Mouse (Mus musculus): Measurements from ENCODE around the gene Hist1h2ad.
"Not testable (repeated sequence)": the region's sequence is repeated elsewhere in the genome, so short reads cannot be mapped to it uniquely, and the experiment has no call there.

Gene Hist1h2ad

DNA sequence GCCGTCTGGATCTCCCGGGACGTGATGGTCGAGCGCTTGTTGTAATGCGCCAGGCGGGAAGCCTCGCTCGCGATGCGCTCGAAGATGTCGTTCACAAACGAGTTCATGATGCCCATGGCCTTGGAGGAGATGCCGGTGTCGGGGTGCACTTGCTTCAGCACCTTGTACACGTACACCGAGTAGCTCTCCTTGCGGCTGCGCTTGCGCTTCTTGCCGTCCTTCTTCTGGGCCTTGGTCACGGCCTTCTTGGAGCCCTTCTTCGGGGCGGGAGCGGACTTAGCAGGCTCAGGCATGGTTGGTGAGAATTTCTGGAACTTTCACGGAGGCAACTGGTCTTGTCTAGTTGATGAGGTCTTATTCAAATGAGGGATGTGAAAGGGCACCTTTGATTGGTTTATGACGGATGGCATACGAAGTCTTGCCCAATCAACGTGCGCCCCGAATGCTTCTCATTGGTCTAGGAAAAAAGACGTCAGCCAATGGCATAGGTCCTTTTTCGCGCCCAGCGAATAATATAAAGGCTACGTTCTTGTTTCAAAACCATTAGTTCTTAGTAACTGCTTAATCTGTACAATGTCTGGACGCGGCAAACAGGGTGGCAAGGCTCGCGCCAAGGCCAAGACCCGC lies at the start of gene Hist1h2ad, which contains the start of gene Hist1h2bf:
Hist1h2ad (plus strand) TSS at position 484 of the 627 bp plus-strand sequence.
Hist1h2bf (minus strand) TSS at position 299 of the 627 bp plus-strand sequence.
- DNase-seq: peak; percentile 61 to 64

GRCm38 (mm10) chr13:23524654-23525053 lies 49.5 kb upstream of the Hist1h2ad start:
- DNase-seq: peak; percentile 73 to 75

GRCm38 (mm10) chr13:23525901-23526300 lies 48.3 kb upstream of the Hist1h2ad start:
- DNase-seq: no peak

DNA sequence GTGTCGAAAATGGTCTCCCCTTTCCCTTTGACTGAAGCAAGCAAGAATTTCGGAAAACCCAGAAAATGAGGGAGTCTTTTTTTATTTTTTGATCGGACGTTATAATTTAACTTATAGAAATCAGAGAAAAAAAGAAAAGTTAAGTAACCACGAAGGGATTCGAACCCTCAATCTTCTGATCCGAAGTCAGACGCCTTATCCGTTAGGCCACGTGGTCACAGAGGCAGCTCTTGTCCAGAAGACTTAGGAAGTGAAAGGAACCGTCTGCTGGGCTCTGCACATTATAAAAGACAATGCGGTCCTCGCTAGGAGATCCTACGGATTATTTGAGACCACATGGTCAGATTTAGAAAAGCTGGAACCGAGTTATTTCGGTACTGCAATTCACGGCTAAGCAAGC lies 47.9 kb upstream of the Hist1h2ad start:
- DNase-seq: peak; percentile 82 to 89

DNA sequence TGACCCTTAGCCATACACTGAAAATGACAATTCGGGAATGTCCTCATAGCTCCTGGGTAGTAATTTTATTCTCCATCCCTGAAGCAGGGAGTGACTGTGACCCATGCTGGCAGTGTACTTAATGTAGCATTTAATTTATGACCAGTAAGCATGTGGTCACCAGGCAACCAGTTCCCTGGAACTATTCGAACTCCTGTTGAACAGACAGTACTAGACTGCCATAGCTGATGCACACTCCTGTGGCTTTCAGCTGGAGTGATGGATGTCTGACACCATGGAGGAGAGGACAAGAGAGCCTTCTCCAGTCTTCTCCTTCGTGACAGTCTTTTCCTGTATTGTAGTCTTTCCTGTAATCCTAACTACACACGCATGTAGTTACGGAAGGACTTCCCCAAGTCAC lies 45.2 kb upstream of the Hist1h2ad start:
- no peak for DNase-seq

DNA sequence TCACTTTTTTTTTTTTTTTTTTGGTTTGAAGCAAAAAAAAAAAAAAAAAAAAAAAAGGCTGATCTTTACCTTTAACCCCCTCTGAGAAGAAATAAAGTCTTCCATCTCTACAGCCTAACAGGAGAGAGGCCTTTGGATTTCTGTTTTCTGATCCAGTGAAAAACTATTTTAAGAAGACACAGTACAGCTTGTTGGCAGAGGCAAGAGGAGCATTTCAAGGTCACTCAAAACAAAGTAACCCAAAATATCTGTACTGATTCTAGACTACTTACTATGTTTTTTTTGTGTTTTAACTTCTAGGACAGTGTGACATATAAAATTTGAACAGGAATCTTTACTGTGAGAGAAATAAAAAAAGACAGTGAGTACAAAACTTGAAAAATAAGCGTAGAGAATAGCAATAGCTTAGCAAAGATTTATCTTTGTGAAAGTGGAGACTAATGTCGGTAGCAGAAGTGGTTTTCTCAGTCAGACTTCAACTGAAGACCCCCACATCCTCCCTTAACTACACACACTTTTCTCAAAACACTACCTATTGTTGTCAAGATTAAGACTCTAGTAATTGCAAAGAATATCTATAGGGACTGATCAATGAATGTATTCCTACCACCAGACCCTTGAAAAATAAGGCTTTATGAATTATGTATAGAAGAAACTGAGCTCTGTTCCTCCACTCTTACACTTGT lies 44.6 kb upstream of the Hist1h2ad start:
- DNase-seq: no peak

DNA sequence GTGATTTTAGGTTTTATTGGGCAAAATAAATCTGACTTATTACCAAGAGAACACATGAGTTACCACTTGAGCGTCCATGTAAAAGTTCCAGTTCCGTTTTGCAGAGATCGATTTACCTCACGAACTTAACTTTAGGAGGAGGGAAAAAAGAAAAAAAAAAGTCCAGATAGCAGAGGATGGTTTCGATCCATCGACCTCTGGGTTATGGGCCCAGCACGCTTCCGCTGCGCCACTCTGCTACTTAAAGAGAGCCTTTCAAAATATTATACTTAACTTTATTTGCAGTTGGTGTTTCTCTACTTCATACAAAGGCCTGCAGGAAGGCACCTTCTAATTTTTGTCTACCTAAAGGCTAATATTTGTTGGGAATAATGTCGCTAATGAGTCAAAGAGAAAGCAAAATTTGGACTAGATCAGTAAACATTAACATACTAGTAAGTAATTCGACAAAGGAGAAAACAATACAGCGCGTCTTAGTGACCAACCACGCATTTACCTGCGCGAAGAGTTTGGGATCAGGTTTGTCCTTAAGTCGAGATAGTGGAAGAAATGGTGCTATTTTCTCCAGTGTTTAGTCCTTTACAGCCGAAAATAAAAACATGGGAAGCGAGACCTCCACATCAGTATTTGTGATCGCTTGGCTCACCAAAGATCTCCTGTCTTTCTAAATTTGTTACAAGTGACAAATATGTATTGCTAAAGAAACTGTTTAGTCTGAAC lies 43.8 kb upstream of the Hist1h2ad start:
- DNase-seq: peak; percentile 43 to 67

GRCm38 (mm10) chr13:23530901-23531875 lies 43.0 kb upstream of the Hist1h2ad start, which contains the start of gene Hist1h4h:
Gene Hist1h4h, plus strand, starts transcription at chr13:23531050.
- DNase-seq: peak; percentile 95 to 97

- no peak for DNase-seq
These were observed 41.7 kb upstream of the Hist1h2ad start for GRCm38 (mm10) chr13:23532262-23533075.

DNA sequence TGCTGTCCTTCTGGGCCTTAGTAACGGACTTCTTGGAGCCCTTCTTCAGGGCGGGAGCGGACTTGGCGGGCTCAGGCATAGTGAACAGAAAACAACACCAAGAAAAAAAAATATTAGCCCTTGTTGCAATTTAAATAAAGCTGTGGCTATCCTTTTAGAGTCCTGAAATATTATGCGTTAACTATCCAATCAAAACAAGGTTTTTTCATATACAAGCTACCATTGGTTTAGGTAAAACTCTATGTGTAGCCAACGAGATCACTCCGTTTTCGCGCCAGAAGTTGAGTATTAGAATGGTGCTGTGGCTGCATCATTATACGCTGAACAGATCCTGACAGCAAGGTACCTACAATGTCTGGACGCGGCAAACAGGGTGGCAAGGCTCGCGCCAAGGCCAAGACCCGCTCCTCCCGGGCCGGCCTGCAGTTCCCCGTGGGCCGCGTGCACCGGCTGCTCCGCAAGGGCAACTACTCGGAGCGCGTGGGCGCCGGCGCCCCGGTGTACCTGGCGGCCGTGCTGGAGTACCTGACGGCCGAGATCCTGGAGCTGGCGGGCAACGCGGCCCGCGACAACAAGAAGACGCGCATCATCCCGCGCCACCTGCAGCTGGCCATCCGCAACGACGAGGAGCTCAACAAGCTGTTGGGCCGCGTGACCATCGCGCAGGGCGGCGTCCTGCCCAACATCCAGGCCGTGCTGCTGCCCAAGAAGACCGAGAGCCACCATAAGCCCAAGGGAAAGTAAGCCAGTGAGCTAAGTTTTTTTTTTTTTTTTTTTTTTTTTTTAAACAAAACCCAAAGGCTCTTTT lies 40.4 kb upstream of the Hist1h2ad start, which contains the start of gene Hist1h2af:
Hist1h2af (plus strand) TSS at position 347 of the 808 bp plus-strand sequence.
- DNase-seq: peak; percentile 66 to 77

GRCm38 (mm10) chr13:23534368-23535131 lies 39.6 kb upstream of the Hist1h2ad start:
- no peak for DNase-seq

DNA sequence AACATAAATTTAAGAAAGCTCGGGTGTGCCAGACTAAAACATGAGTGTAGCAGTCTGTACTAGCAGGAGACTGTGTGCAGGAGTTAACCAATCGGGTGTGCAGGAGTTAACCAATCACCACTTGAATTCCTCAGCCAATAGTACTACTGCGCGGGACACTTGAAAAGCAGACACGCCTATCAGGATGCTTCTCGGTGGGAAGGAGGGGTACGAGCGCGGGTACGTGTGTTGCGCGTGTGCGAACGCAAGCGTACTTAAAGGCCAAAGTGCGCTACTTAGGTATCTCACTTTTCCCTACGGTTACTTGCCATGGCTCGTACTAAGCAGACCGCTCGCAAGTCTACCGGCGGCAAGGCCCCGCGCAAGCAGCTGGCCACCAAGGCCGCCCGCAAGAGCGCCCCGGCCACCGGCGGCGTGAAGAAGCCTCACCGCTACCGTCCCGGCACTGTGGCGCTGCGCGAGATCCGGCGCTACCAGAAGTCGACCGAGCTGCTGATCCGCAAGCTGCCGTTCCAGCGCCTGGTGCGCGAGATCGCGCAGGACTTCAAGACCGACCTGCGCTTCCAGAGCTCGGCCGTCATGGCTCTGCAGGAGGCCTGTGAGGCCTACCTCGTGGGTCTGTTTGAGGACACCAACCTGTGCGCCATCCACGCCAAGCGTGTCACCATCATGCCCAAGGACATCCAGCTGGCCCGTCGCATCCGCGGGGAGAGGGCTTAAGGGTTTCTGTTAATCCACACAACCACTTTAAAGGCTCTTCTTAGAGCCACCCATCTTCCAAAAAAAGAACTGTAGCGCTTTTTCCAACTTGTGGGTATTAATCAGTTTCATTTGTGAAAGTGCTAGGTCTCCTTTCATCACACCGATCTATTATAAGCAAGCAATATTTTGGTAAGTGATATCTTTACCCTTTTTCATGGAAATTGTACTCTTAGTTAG lies 38.8 kb upstream of the Hist1h2ad start, which contains the start of gene Hist1h3g:
Hist1h3g (plus strand) TSS at position 286 of the 939 bp plus-strand sequence.
- DNase-seq: peak; percentile 81 to 88

DNA sequence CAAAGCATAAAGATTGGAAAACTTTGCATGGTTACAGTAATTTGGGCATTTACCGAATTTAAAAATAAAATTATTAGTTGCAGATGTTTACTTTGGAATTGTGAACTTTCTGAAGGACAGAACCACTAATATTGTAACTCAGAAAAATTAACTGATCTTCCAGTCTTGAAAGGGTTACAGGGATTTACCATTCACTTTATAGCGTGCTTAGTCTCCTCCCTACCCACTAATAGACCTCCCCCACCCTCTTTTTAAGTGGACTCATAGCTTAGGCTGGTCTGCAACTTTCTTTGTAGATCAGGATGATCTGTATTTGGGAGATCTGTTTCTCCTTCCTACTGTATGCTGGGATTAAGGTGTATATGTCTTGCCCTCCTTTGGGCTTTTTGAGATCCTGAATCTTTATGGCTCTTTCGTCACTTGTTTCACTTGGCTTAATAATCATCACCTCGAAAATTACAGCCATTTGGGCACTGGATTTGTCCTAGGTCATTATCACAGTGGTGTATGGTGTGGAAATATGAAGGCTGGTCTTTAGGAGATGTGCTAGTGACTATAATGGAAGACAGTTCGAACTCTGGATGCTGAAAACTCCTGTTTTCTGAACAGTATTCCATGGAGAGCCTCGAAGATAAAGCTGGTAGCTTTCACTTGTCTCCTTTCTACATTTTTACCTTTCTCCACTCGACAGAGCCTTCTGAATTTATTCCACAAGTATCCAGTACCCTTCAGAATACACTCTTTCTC lies 37.9 kb upstream of the Hist1h2ad start:
- no peak for DNase-seq

DNA sequence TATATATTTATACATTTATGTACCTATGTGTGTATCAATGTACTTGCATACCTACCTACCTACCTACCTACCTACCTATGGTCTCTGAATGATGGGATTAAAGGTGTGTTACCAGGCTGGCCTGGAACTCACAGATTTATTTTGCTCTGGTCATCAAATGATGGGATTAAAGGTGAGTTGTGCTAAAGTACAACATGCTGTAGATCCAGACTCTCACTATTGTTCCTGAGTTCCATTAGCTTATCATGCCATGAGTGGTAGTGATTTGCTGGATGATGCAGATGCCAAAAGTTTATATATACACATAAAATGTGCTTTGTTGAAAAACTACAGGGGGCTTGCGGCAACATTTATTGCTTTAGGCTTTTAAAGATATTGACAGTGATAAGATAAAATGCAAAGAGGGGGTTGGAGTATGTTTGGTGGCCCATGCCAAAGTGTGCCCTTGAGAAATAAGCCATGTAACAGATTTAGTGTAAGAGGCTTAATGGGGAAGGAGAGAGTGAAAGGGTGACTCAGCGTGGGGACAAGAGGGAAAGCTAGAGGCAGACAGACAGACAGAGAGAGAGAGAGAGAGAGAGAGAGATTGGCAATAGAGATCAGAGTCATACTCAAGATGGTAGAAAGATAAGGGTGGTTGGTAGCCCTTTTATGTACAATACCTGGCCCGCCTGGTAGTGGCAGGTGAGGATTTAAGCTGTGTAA lies 37.0 kb upstream of the Hist1h2ad start:
- DNase-seq: no peak

DNA sequence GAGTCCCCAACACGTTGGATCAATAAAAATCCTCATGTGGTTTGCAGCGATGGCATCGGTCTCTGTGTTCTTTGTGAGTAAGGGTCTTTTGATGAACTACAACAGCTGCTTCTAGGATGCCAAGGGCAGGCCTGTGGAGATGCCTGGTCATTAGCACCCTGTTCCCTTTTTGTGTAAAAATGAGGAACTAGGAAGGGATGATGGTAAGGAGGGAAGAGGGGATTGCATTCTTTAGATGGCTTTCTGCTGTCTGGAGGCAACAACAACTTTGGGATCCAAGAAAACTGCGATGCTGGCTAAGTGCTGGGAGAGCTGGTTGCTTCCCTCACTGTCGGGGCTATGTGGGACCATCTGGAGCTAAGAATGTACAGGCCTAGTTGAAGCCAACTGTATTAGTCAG lies 35.9 kb upstream of the Hist1h2ad start:
- DNase-seq: no peak

DNA sequence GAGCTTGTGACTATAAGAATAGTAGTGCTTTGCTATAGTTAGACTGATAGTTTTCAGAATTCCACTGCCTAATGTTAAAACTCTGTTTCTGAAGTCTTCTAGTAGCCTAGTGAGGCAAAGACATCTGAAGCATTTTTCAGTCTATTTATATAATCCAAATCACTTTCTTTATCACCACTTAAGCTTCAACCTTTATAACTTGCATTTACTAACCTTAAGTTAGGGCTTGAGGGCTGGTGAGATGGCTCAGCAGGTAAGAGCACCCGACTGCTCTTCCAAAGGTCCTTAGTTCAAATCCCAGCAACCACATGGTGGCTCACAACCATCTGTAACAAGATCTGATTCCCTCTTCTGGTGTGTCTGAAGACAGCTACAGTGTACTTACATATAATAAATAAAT lies 34.4 kb upstream of the Hist1h2ad start:
- DNase-seq: not testable (repeated sequence)

GRCm38 (mm10) chr13:23541497-23541896 lies 32.7 kb upstream of the Hist1h2ad start:
- no peak for DNase-seq
